Mouse (Mus musculus): Measurements from ENCODE around the gene Ugt1a1. TPM values are rescaled to one million over a fixed set of nuclear protein-coding genes. Genes with fewer than 3 reads are reported as not detected.
A peak's percentile ranks its signal among the peaks of the same experiment; 100 is the strongest.

Gene Ugt1a1
- polyA plus RNA-seq, 1 experiment from 2014 or later: 0.07 TPM

- peak; percentile 31 for DNase-seq (ENCODE audit: extremely low spot score, low spot score)
- Histone ChIP-seq H3K36me3 (replicated peaks) (no peaks in the 10 kb centered on the region), H3K27ac (no peak overlapping the region), H3K9me3 (peaks cover 54% of the 10 kb centered on the region), H3K27me3 (ENCODE audit: poor library complexity, severe bottlenecking) (no peaks in the 10 kb centered on the region), H3K4me3 (no peak overlapping the region), H3K4me1 (no peaks in the 10 kb centered on the region)
- 63% methylated on average over 8 of the region's 8 CpGs for WGBS
These were observed 734 bp downstream of the Ugt1a1 start for GRCm38 (mm10) chr1:88212341-88213045.

GRCm38 (mm10) chr1:88213061-88213460 lies 1.3 kb downstream of the Ugt1a1 start:
- H3K9me3 ChIP-seq: peaks cover 54% of the 10 kb centered on the region
- H3K4me3 ChIP-seq: no peak overlapping the region
- no peaks in the 10 kb centered on the region for H3K4me1 ChIP-seq
- no peaks in the 10 kb centered on the region for H3K27me3 ChIP-seq (ENCODE audit: poor library complexity, severe bottlenecking)
- H3K36me3 ChIP-seq (replicated peaks): no peaks in the 10 kb centered on the region
- no peak overlapping the region for H3K27ac ChIP-seq
- DNase-seq (ENCODE audit: extremely low spot score, low spot score): no peak
- WGBS: 83% methylated on average over 1 of the region's 1 CpGs

- H3K27ac ChIP-seq: no peak overlapping the region
- no peaks in the 10 kb centered on the region for H3K36me3 ChIP-seq (replicated peaks)
- H3K9me3 ChIP-seq: peaks cover 54% of the 10 kb centered on the region
- H3K4me3 ChIP-seq: no peak overlapping the region
- no peaks in the 10 kb centered on the region for H3K27me3 ChIP-seq (ENCODE audit: poor library complexity, severe bottlenecking)
- no peaks in the 10 kb centered on the region for H3K4me1 ChIP-seq
- WGBS: 88% methylated on average over 2 of the region's 2 CpGs
- peak; percentile 21 for DNase-seq (ENCODE audit: extremely low spot score, low spot score)
These were observed 2.2 kb downstream of the Ugt1a1 start for GRCm38 (mm10) chr1:88213766-88214461.

- Histone ChIP-seq H3K4me3 (no peak overlapping the region), H3K27me3 (ENCODE audit: poor library complexity, severe bottlenecking) (no peaks in the 10 kb centered on the region), H3K9me3 (peaks cover 54% of the 10 kb centered on the region), H3K36me3 (replicated peaks) (no peaks in the 10 kb centered on the region), H3K4me1 (no peaks in the 10 kb centered on the region), H3K27ac (no peak overlapping the region)
- peak; percentile 14 for DNase-seq (ENCODE audit: extremely low spot score, low spot score)
- WGBS: 81% methylated on average over 2 of the region's 2 CpGs
These were observed 2.7 kb downstream of the Ugt1a1 start for GRCm38 (mm10) chr1:88214462-88214952.

GRCm38 (mm10) chr1:88215466-88216380 lies 4.0 kb downstream of the Ugt1a1 start:
- H3K27me3 ChIP-seq (ENCODE audit: poor library complexity, severe bottlenecking): no peaks in the 10 kb centered on the region
- H3K4me3 ChIP-seq: no peak overlapping the region
- no peaks in the 10 kb centered on the region for H3K4me1 ChIP-seq
- no peak overlapping the region for H3K27ac ChIP-seq
- no peaks in the 10 kb centered on the region for H3K36me3 ChIP-seq (replicated peaks)
- DNase-seq (ENCODE audit: extremely low spot score, low spot score): peak; percentile 30
- peaks cover 51% of the 10 kb centered on the region; the same call in 1 of the 2 replicates for H3K9me3 ChIP-seq
- 73% methylated on average over 10 of the region's 10 CpGs for WGBS

GRCm38 (mm10) chr1:88216551-88216950 lies 4.8 kb downstream of the Ugt1a1 start:
- WGBS: 60% methylated on average over 2 of the region's 2 CpGs
- Histone ChIP-seq H3K9me3 (peaks cover 47% of the 10 kb centered on the region; the same call in 1 of the 2 replicates), H3K27ac (no peak overlapping the region)

GRCm38 (mm10) chr1:88217144-88217543 lies 5.4 kb downstream of the Ugt1a1 start:
- 66% methylated on average over 2 of the region's 2 CpGs for WGBS
- H3K27ac ChIP-seq: no peak overlapping the region
- no peak overlapping the region for H3K4me3 ChIP-seq
- peak; percentile 15 for DNase-seq (ENCODE audit: extremely low spot score, low spot score)
- H3K27me3 ChIP-seq (ENCODE audit: poor library complexity, severe bottlenecking): no peaks in the 10 kb centered on the region
- H3K9me3 ChIP-seq: peaks cover 41% of the 10 kb centered on the region
- no peaks in the 10 kb centered on the region for H3K36me3 ChIP-seq (replicated peaks)
- no peaks in the 10 kb centered on the region for H3K4me1 ChIP-seq

More at GRCm38 (mm10) chr1:88216551-88216950, 4.8 kb downstream of the Ugt1a1 start:
- Histone ChIP-seq H3K4me3 (no peak overlapping the region), H3K4me1 (no peaks in the 10 kb centered on the region), H3K27me3 (ENCODE audit: poor library complexity, severe bottlenecking) (no peaks in the 10 kb centered on the region), H3K36me3 (replicated peaks) (no peaks in the 10 kb centered on the region)
- peak; percentile 25 for DNase-seq (ENCODE audit: extremely low spot score, low spot score)

- H3K27ac ChIP-seq: no peak overlapping the region
- H3K9me3 ChIP-seq: peaks cover 37% of the 10 kb centered on the region
- no peak overlapping the region for H3K4me3 ChIP-seq
- H3K27me3 ChIP-seq (ENCODE audit: poor library complexity, severe bottlenecking): no peaks in the 10 kb centered on the region
- no peaks in the 10 kb centered on the region for H3K4me1 ChIP-seq
- peak; percentile 20 for DNase-seq (ENCODE audit: extremely low spot score, low spot score)
- H3K36me3 ChIP-seq (replicated peaks): no peaks in the 10 kb centered on the region
- WGBS: 42% methylated on average over 3 of the region's 3 CpGs
These were observed 5.8 kb downstream of the Ugt1a1 start for GRCm38 (mm10) chr1:88217576-88217975.

GRCm38 (mm10) chr1:88218051-88218450 lies 6.3 kb downstream of the Ugt1a1 start:
- WGBS: 75% methylated on average over 9 of the region's 9 CpGs
- Histone ChIP-seq H3K4me3 (no peak overlapping the region), H3K27me3 (ENCODE audit: poor library complexity, severe bottlenecking) (no peaks in the 10 kb centered on the region), H3K27ac (no peak overlapping the region), H3K4me1 (no peaks in the 10 kb centered on the region), H3K9me3 (peaks cover 32% of the 10 kb centered on the region), H3K36me3 (replicated peaks) (no peaks in the 10 kb centered on the region)
- peak; percentile 35 for DNase-seq (ENCODE audit: extremely low spot score, low spot score)

- 53% methylated on average over 4 of the region's 4 CpGs for WGBS
- Histone ChIP-seq H3K4me3 (no peak overlapping the region), H3K4me1 (no peaks in the 10 kb centered on the region), H3K27ac (no peak overlapping the region), H3K27me3 (ENCODE audit: poor library complexity, severe bottlenecking) (no peaks in the 10 kb centered on the region), H3K36me3 (replicated peaks) (no peaks in the 10 kb centered on the region), H3K9me3 (peaks cover 26% of the 10 kb centered on the region)
- peak; percentile 20 for DNase-seq (ENCODE audit: extremely low spot score, low spot score)
These were observed 6.8 kb downstream of the Ugt1a1 start for GRCm38 (mm10) chr1:88218591-88218990.

- H3K4me1 ChIP-seq: no peaks in the 10 kb centered on the region
- no peaks in the 10 kb centered on the region for H3K36me3 ChIP-seq (replicated peaks)
- no peak overlapping the region for H3K27ac ChIP-seq
- DNase-seq (ENCODE audit: extremely low spot score, low spot score): peak; percentile 22
- 16% methylated on average over 1 of the region's 1 CpGs for WGBS
- H3K9me3 ChIP-seq: peaks cover 22% of the 10 kb centered on the region
- H3K4me3 ChIP-seq: no peak overlapping the region
- H3K27me3 ChIP-seq (ENCODE audit: poor library complexity, severe bottlenecking): no peaks in the 10 kb centered on the region
These were observed 7.3 kb downstream of the Ugt1a1 start for GRCm38 (mm10) chr1:88219054-88219453.

- Histone ChIP-seq H3K4me1 (no peaks in the 10 kb centered on the region), H3K9me3 (peaks cover 10% of the 10 kb centered on the region), H3K4me3 (no peak overlapping the region), H3K36me3 (replicated peaks) (no peaks in the 10 kb centered on the region), H3K27me3 (ENCODE audit: poor library complexity, severe bottlenecking) (no peaks in the 10 kb centered on the region), H3K27ac (no peak overlapping the region)
- DNase-seq (ENCODE audit: extremely low spot score, low spot score): peak; percentile 18
These were observed 8.6 kb downstream of the Ugt1a1 start for GRCm38 (mm10) chr1:88220336-88220735.
